Mouse (Mus musculus) large intestine, adult 2 months (tissue): ENCODE measurements around the gene Olfr344. TPM values are rescaled to one million over a fixed set of nuclear protein-coding genes. Genes with fewer than 3 reads are reported as not detected.

ENCODE experiments used
- DNase-seq: peaks from one replicate; pipeline ENCODE4 v3.0.0-alpha.2; 2012; ENCODE audit warnings: low read depth, low spot score
- WGBS: fragments of 180-500 bp; shearing (Covaris S2); methylation state at CpG from one replicate; pipeline ENCODE4 v1.1.7; 2018; 5-methylcytosine and 5-hydroxymethylcytosine counted together
- polyA plus RNA-seq: library from polyadenylated mRNA; depleted of rRNA; stranded (reverse); fragments of >200 nt; gene quantifications from 2 replicates; pipeline ENCODE4 v1.2.3, GENCODE M21; 2012; rRNA removed

Gene Olfr344
- polyA plus RNA-seq: not detected in 2 replicates

DNA sequence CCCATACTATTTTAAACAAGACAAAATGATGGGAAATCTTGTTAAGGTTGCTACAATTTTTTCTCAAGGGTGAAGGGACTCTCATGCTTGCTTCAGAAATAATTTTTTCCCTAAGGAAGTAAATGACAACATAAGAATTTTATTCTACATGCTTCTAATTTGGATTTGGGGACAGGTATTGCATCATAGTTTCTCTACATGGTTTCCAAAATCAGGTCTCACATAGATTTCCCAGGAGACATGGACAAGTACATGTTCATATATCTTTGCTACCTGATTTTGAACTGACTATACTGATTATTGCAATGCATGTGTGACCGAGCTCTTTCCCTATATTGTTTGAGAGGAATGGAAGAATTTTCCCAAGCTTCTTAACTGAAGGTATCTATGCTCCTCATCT is at the start of gene Olfr344:
TSS of gene Olfr344 (plus strand) at position 301 of the 400 bp plus-strand sequence.
- 90% methylated on average over 1 of the region's 1 CpGs for WGBS
- no peak for DNase-seq

DNA sequence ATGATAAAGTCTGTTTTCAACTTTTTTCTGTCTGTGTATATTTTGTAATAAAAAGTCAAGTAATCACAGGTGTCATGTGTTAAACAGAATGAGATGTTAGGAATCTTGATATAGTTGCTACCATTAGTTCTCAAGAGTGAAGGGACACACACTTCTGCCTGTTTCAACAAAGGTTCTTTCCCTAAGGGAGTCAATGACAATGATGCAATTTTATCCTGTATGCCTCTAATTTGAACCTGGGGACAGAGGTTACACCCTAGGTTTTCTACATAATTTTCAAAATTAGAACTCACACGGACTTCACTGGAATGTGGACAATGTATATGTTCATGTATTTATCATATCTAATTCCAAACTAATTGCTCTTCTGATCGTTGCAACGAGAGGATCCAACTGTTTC is 41.8 kb upstream of the Olfr344 start, which contains the start of gene Olfr342:
TSS of gene Olfr342 (plus strand) at position 301 of the 400 bp plus-strand sequence.
- DNase-seq: no peak
- 63% methylated on average over 3 of the region's 3 CpGs for WGBS

DNA sequence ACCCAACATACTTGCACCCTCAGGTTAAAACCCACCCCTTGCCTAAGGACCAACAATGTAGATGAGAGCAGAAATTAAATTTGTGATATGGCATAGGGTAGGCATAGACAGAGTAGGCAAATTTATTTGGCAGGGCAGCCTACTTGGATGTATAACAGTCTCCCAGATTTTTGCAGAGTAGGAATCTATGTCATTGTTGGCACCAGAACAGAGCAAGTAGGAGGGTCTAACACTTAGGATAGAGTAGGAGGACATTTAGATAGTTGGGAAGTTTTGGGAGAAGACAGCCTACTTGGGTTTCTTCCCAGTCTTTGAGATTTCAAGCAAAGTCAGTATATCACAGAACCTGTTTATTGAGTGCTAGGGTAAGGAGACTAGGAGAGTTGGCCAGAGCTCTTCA is 1.3 kb upstream of the Olfr344 start:
- DNase-seq: no peak

DNA sequence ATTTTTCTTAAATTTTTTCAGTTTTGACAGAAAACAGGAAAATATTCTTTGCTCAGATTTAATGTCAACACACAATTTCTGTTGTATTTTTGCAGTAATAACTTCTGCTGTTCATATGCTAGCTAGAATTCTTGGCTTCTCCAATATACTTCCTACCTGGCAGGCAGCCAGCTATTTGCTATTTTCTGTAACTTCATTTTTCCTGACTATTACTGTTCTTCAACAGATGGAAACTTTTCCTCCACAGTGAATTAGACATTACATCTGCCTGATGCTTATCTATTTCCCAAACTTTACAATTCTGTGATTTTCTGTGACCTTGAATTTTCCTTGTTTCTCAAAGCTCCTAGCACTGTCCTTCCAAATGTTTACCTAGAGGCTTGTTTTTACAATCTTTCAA is 560 bp downstream of the Olfr344 start:
- DNase-seq: no peak

DNA sequence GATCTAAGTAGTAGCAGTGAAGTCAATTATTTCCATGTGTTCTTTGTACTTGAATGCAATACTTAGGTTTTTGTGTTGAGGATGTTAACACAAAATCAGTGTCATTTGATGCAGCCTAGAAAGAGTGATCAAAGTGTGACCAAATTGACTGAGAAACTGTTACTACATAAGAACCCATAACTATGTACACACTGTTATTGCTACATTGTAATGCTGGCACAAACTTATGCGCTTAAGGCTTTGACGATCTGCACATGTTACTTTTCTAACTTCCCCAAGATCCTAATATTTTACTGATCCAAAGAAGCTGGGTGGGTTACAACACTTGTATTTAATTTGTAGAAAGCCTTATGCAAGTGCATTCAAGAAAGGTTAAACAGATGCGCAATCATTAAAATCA is 1.4 kb downstream of the Olfr344 start:
- 95% methylated on average over 3 of the region's 3 CpGs for WGBS
- DNase-seq: no peak

Other genes with a start within 250 kb of the Olfr344 start
- gene Olfr338, start 193.1 kb upstream of the Olfr344 start, polyA plus RNA-seq: not detected in 2 replicates
- gene Olfr339, start 147.7 kb upstream of the Olfr344 start, polyA plus RNA-seq: not detected in 2 replicates
- not detected in 2 replicates for gene Olfr340, start 114.1 kb upstream of the Olfr344 start, polyA plus RNA-seq
- not detected in 2 replicates for gene Olfr341, start 84.2 kb upstream of the Olfr344 start, polyA plus RNA-seq
- gene Olfr342, start 41.7 kb upstream of the Olfr344 start, polyA plus RNA-seq: not detected in 2 replicates
- gene Olfr345, start 73.4 kb downstream of the Olfr344 start, polyA plus RNA-seq: not detected in 2 replicates
- not detected in 2 replicates for gene Olfr346, start 119.1 kb downstream of the Olfr344 start, polyA plus RNA-seq
- not detected in 2 replicates for gene Olfr347, start 165.2 kb downstream of the Olfr344 start, polyA plus RNA-seq
- not detected in 2 replicates for gene Olfr348, start 217.6 kb downstream of the Olfr344 start, polyA plus RNA-seq
- not detected in 2 replicates for gene Olfr50, start 223.9 kb downstream of the Olfr344 start, polyA plus RNA-seq